Mouse (Mus musculus) midbrain, embryonic 15.5 days (tissue): ENCODE measurements around the gene Hint2. TPM values are rescaled to one million over a fixed set of nuclear protein-coding genes. Genes with fewer than 3 reads are reported as not detected.

ENCODE experiments used
- ATAC-seq: fragments of 200-750 bp; cut with Nextera tagmentation; replicated peaks from 2 replicates; pipeline ENCODE4 v1.8.0; 2017; ENCODE audit warnings: moderate TSS enrichment
- H3K27ac ChIP-seq: fragments of 300-500 bp; sonication (generic); 2 replicates; pipeline ENCODE4 v1.5.1; 2015; ENCODE audit warnings: mild to moderate bottlenecking, inconsistent platforms
- H3K27me3 ChIP-seq: fragments of 300-500 bp; sonication (generic); replicated peaks from 2 replicates; pipeline ENCODE4 v1.6.1; 2015; ENCODE audit warnings: inconsistent platforms
- H3K36me3 ChIP-seq: fragments of 300-500 bp; sonication (generic); replicated peaks from 2 replicates; pipeline ENCODE4 v1.6.1; 2015; ENCODE audit warnings: inconsistent platforms
- H3K4me1 ChIP-seq: fragments of 300-500 bp; sonication (generic); 2 replicates; pipeline ENCODE4 v1.6.1; 2015; ENCODE audit warnings: inconsistent platforms
- H3K4me2 ChIP-seq: fragments of 300-500 bp; sonication (generic); 2 replicates; pipeline ENCODE4 v1.6.1; 2015; ENCODE audit warnings: inconsistent platforms, mild to moderate bottlenecking, moderate library complexity
- H3K4me3 ChIP-seq: fragments of 300-500 bp; sonication (generic); 2 replicates; pipeline ENCODE4 v1.5.1; 2015; ENCODE audit warnings: mild to moderate bottlenecking, inconsistent platforms
- H3K9ac ChIP-seq: fragments of 300-500 bp; sonication (generic); 2 replicates; pipeline ENCODE4 v1.6.1; 2015; ENCODE audit warnings: mild to moderate bottlenecking, inconsistent platforms
- H3K9me3 ChIP-seq: fragments of 300-500 bp; sonication (generic); 2 replicates; pipeline ENCODE4 v1.6.1; 2016; ENCODE audit warnings: inconsistent platforms
- WGBS: fragments of 180-500 bp; shearing (Covaris S2); methylation state at CpG from one replicate; pipeline ENCODE4 v1.1.7; 2015; ENCODE audit warnings: mixed read lengths; 5-methylcytosine and 5-hydroxymethylcytosine counted together
- polyA plus RNA-seq: library from polyadenylated mRNA; unstranded; fragments of >200 nt; fragmentation: Nextera tagmentation; extraction: Ambion mirVana; gene quantifications from 2 replicates; pipeline ENCODE4 v1.2.1, GENCODE M21; 2015

The Hint2 gene
- 64.9 and 65.5 TPM in 2 replicates for polyA plus RNA-seq

- Histone ChIP-seq H3K4me3 (peak within 1 kb of the TSS; percentile 93), H3K4me2 (peak within 1 kb of the TSS; percentile 93), H3K9me3 (no peaks in the 10 kb centered on the region), H3K27me3 (0 out of 2 replicates have a peak, but pooled peaks cover 7% of the 10 kb centered on the region), H3K9ac (peak within 1 kb of the TSS; percentile 97), H3K4me1 (peaks cover 13% of the 10 kb centered on the region), H3K27ac (peak within 1 kb of the TSS; percentile 95), H3K36me3 (no peaks in the 10 kb centered on the region)
- WGBS, result 2% methylated on average over 34 of the region's 34 CpGs
- ATAC-seq, result peak; percentile 98
Observed at GRCm38 (mm10) chr4:43656339-43657109, at the start of gene Hint2. Gene Hint2 (minus strand): TSS chr4:43656466.

- Histone ChIP-seq H3K9ac (no peak overlapping the region), H3K4me1 (no peaks in the 10 kb centered on the region), H3K4me3 (no peak overlapping the region), H3K9me3 (no peaks in the 10 kb centered on the region), H3K27ac (no peak overlapping the region), H3K27me3 (no peaks in the 10 kb centered on the region), H3K4me2 (no peak overlapping the region), H3K36me3 (no peaks in the 10 kb centered on the region)
- WGBS, result 87% methylated on average over 13 of the region's 13 CpGs
- ATAC-seq, result no peak
Observed at GRCm38 (mm10) chr4:43705991-43706390, 49.7 kb upstream of the Hint2 start.

DNA sequence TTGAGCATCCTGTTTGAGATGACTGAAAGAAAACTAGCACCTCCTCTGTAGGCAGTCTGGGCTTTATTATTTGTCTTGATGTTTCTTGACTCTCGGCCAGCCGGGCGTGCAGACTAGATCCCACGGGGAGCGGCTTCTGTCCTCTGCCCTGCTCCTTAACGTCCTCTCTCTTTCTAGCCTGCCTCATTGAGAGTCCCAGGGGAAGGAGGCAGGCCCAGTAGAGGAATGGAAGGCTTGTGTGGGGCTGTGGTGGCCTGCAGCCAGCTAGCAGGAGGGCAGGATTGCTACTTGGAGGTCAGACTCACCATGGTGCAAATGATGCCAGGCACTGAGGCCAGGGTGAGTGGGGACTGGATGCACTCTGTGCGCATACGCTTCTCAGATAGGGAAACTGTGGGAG, 47.6 kb upstream of the Hint2 start:
- no peaks in the 10 kb centered on the region for H3K9me3 ChIP-seq
- no peak overlapping the region for H3K9ac ChIP-seq
- no peak overlapping the region for H3K4me3 ChIP-seq
- no peak overlapping the region for H3K27ac ChIP-seq
- no peaks in the 10 kb centered on the region for H3K4me1 ChIP-seq
- WGBS, result 70% methylated on average over 8 of the region's 8 CpGs
- no peaks in the 10 kb centered on the region for H3K36me3 ChIP-seq
- H3K27me3 ChIP-seq, result no peaks in the 10 kb centered on the region
- no peak overlapping the region for H3K4me2 ChIP-seq
- ATAC-seq, result no peak

GRCm38 (mm10) chr4:43703439-43703838, 47.2 kb upstream of the Hint2 start:
- Histone ChIP-seq H3K27me3 (no peaks in the 10 kb centered on the region), H3K36me3 (no peaks in the 10 kb centered on the region), H3K9ac (no peak overlapping the region), H3K9me3 (no peaks in the 10 kb centered on the region), H3K4me1 (no peaks in the 10 kb centered on the region), H3K27ac (no peak overlapping the region), H3K4me3 (no peak overlapping the region), H3K4me2 (no peak overlapping the region)
- 77% methylated on average over 6 of the region's 6 CpGs for WGBS
- ATAC-seq, result no peak

DNA sequence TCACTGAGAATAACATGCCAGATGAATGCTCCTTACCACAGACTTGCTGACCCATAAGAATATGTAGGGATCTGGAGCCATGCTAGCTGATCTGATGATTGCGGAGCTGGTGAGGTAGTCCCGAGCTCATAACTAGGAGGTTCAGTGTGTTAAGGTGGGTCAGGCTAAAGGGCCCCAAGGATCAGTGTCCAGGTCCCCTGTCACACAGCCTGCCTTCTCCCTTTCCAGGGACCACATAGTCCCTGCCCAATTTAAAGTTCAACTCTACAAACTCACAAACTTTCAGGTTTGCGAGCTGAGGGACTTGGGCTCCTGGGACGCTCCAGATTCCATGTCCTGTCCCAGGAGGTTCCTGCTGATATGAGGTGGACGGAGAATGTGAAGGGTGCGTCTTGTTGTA, 44.4 kb upstream of the Hint2 start, which contains the start of gene Olfr70:
Olfr70 (minus strand) TSS at position 101 of the 400 bp plus-strand sequence.
- Histone ChIP-seq H3K4me1 (no peaks in the 10 kb centered on the region), H3K27ac (no peak within 1 kb of the TSS), H3K9me3 (no peaks in the 10 kb centered on the region), H3K27me3 (no peaks in the 10 kb centered on the region), H3K4me2 (no peak within 1 kb of the TSS), H3K4me3 (no peak within 1 kb of the TSS), H3K9ac (no peak within 1 kb of the TSS), H3K36me3 (no peaks in the 10 kb centered on the region)
- no peak for ATAC-seq
- WGBS, result 92% methylated on average over 6 of the region's 6 CpGs

DNA sequence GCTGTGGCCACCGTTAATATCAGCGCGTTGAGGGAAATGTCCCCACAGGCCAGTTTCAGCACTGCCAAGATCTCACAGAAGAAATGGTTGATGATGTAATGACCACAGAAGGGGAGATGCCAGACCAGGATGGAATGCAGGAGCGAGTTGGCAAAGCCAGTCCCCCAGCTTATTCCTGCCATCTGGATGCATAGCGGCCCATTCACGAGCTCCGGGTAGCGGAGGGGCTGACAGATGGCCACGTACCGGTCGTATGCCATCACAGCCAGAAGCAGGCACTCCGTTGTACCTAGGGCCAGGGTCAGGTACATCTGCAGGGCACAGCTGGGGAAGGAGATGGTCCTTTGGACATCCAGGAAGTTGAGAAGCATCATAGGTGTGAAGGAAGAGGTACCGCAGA, 40.3 kb upstream of the Hint2 start:
- H3K9ac ChIP-seq, result no peak overlapping the region
- no peaks in the 10 kb centered on the region for H3K27me3 ChIP-seq
- no peak overlapping the region for H3K4me2 ChIP-seq
- no peaks in the 10 kb centered on the region for H3K9me3 ChIP-seq
- no peaks in the 10 kb centered on the region for H3K4me1 ChIP-seq
- no peaks in the 10 kb centered on the region for H3K36me3 ChIP-seq
- 86% methylated on average over 13 of the region's 13 CpGs for WGBS
- H3K4me3 ChIP-seq, result no peak overlapping the region
- H3K27ac ChIP-seq, result no peak overlapping the region
- ATAC-seq, result no peak

GRCm38 (mm10) chr4:43695249-43695671, 39.0 kb upstream of the Hint2 start:
- ATAC-seq, result no peak
- no peak overlapping the region for H3K27ac ChIP-seq
- 0 out of 2 replicates have a peak, but pooled peaks cover 2% of the 10 kb centered on the region for H3K36me3 ChIP-seq
- H3K9ac ChIP-seq, result no peak overlapping the region
- no peaks in the 10 kb centered on the region for H3K4me1 ChIP-seq
- H3K27me3 ChIP-seq, result no peaks in the 10 kb centered on the region
- no peak overlapping the region for H3K4me2 ChIP-seq
- H3K4me3 ChIP-seq, result no peak overlapping the region
- H3K9me3 ChIP-seq, result no peaks in the 10 kb centered on the region
- WGBS, result 32% methylated on average over 9 of the region's 9 CpGs

- Histone ChIP-seq H3K9me3 (no peaks in the 10 kb centered on the region), H3K36me3 (peaks cover 8% of the 10 kb centered on the region; the same call in 1 of the 2 replicates), H3K9ac (no peak overlapping the region), H3K27ac (no peak overlapping the region), H3K4me1 (no peaks in the 10 kb centered on the region), H3K4me3 (no peak overlapping the region), H3K4me2 (no peak overlapping the region), H3K27me3 (no peaks in the 10 kb centered on the region)
- 83% methylated on average over 1 of the region's 1 CpGs for WGBS
- ATAC-seq, result no peak
Observed at GRCm38 (mm10) chr4:43694439-43695248, 38.4 kb upstream of the Hint2 start.

DNA sequence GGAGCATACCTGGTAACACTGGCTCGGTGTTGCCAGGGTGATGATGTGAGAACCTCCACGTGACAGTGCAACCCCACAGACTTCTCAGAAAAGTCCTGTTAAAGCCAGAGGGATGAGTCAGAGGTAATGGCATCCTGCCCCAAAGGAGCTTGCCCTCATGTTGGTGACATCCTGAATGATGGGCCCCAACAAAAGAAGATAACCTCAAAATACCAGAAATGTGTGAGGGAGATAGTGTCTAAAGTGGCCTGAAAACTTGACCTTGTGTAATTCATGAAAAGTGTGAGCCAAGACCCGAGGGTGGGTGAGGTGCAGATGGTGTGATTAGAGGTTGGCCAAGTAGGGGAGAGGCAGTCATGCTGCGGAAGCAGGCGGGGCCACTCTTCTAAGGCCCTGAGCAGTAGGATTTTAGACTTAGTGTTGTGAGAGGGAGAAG, 37.6 kb upstream of the Hint2 start:
- Histone ChIP-seq H3K36me3 (peaks cover 13% of the 10 kb centered on the region; the same call in 1 of the 2 replicates), H3K27me3 (no peaks in the 10 kb centered on the region), H3K4me3 (no peak overlapping the region), H3K9me3 (no peaks in the 10 kb centered on the region), H3K4me1 (no peaks in the 10 kb centered on the region), H3K4me2 (no peak overlapping the region), H3K27ac (no peak overlapping the region), H3K9ac (no peak overlapping the region)
- 79% methylated on average over 5 of the region's 5 CpGs for whole genome bisulfite sequencing
- ATAC-seq, result no peak

DNA sequence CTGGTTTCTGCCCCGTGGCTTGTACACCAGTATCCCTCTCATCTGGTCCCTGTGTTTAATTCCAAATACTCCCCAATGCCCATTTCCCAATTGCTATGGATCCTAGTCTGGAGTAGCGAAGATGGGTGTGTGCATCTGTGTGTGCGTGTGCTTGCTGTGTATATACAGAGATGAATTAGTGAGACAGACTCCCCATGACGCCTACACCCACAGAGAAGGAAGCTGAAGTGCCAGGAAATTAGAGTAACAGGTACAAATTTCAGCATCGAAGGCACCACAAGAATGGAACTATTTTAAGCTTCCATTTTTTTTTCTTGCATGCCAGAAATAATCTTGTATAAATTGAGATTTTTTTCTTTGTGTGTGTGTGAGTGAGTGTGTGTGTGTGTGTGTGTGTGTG, 34.8 kb upstream of the Hint2 start:
- H3K9ac ChIP-seq, result no peak overlapping the region
- H3K36me3 ChIP-seq, result peaks cover 32% of the 10 kb centered on the region; the same call in 1 of the 2 replicates
- no peak overlapping the region for H3K4me2 ChIP-seq
- no peak for ATAC-seq
- WGBS, result 85% methylated on average over 5 of the region's 5 CpGs
- H3K27ac ChIP-seq, result no peak overlapping the region
- no peaks in the 10 kb centered on the region for H3K27me3 ChIP-seq
- no peaks in the 10 kb centered on the region for H3K9me3 ChIP-seq
- no peak overlapping the region for H3K4me3 ChIP-seq
- H3K4me1 ChIP-seq, result no peaks in the 10 kb centered on the region

- no peak overlapping the region for H3K27ac ChIP-seq
- no peaks in the 10 kb centered on the region for H3K9me3 ChIP-seq
- no peak overlapping the region for H3K9ac ChIP-seq
- no peaks in the 10 kb centered on the region for H3K4me1 ChIP-seq
- H3K4me2 ChIP-seq, result no peak overlapping the region
- H3K4me3 ChIP-seq, result no peak overlapping the region
- peaks cover 39% of the 10 kb centered on the region; the same call in 1 of the 2 replicates for H3K36me3 ChIP-seq
- WGBS, result 93% methylated on average over 17 of the region's 17 CpGs
- no peak for ATAC-seq
- H3K27me3 ChIP-seq, result no peaks in the 10 kb centered on the region
Observed at GRCm38 (mm10) chr4:43690021-43690420, 33.8 kb upstream of the Hint2 start.

DNA sequence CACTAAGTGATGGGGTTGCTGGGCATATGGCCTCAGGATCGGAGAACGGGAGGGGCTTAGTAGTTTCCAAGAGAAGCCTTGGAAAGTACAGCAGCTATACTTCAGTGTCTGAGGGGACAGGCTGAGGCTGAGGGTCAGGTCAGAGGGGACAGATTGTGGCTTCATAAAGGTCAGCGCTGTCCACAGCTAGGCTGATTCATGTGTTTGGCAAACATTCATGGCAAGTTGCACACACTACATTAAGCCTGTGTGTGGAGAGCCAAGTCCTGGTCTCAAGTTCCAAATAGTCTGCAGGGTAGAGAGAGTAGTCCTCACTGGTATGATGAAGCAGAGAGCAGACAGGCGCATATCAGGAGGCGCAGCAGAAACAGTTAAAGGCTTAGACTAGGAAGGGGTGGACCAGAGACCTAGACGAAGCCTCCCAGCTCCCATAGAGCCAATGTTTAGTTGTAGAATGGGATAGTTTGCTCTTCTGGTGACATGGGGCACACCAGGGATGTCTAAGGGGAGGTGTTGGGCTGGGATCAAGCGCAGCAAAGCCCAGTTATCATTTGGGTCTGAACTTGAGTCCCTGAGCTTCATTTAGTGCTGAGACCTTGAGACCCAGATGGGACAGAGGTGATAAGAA, 23.3 kb upstream of the Hint2 start:
- H3K4me2 ChIP-seq, result no peak overlapping the region
- H3K27ac ChIP-seq, result no peak overlapping the region
- WGBS, result 92% methylated on average over 7 of the region's 7 CpGs
- H3K36me3 ChIP-seq, result peaks cover 48% of the 10 kb centered on the region
- H3K9ac ChIP-seq, result no peak overlapping the region
- no peaks in the 10 kb centered on the region for H3K4me1 ChIP-seq
- H3K4me3 ChIP-seq, result no peak overlapping the region
- no peaks in the 10 kb centered on the region for H3K27me3 ChIP-seq
- no peak for ATAC-seq
- no peaks in the 10 kb centered on the region for H3K9me3 ChIP-seq
